Mouse (Mus musculus): ENCODE data around the gene Fra10ac1.

Fra10ac1 gene

GRCm38 (mm10) chr19:38223905-38224684 lies at the start of gene Fra10ac1:
Gene Fra10ac1 (minus strand): TSS chr19:38224156.
- DNase-seq (ENCODE audit: low spot score in 2 of 2) = peak; percentile 72 to 83

- no peak for DNase-seq (ENCODE audit: low spot score in 2 of 2)
These were observed 47.1 kb upstream of the Fra10ac1 start for GRCm38 (mm10) chr19:38271071-38271470.

GRCm38 (mm10) chr19:38267469-38267868 lies 43.5 kb upstream of the Fra10ac1 start:
- DNase-seq (ENCODE audit: low spot score in 2 of 2) = no peak

- DNase-seq (ENCODE audit: low spot score in 2 of 2) = no peak
These were observed 41.8 kb upstream of the Fra10ac1 start for GRCm38 (mm10) chr19:38265767-38266166.

- no peak for DNase-seq (ENCODE audit: low spot score in 2 of 2)
These were observed 40.8 kb upstream of the Fra10ac1 start, which contains the start of gene Lgi1 for GRCm38 (mm10) chr19:38264505-38265500. Gene Lgi1 (plus strand): TSS chr19:38264536.

GRCm38 (mm10) chr19:38263829-38264504 lies 40.0 kb upstream of the Fra10ac1 start:
- no peak for DNase-seq (ENCODE audit: low spot score in 2 of 2)

GRCm38 (mm10) chr19:38261351-38261750 lies 37.4 kb upstream of the Fra10ac1 start:
- no peak for DNase-seq (ENCODE audit: low spot score in 2 of 2)

GRCm38 (mm10) chr19:38260346-38260745 lies 36.4 kb upstream of the Fra10ac1 start:
- DNase-seq (ENCODE audit: low spot score in 2 of 2) = no peak

GRCm38 (mm10) chr19:38259436-38259835 lies 35.5 kb upstream of the Fra10ac1 start:
- DNase-seq (ENCODE audit: low spot score in 2 of 2) = no peak

- no peak for DNase-seq (ENCODE audit: low spot score in 2 of 2)
These were observed 34.7 kb upstream of the Fra10ac1 start for GRCm38 (mm10) chr19:38258651-38259065.

GRCm38 (mm10) chr19:38253796-38254195 lies 29.8 kb upstream of the Fra10ac1 start:
- DNase-seq (ENCODE audit: low spot score in 2 of 2) = peak in 1 of 2 experiments; percentile 16

- no peak for DNase-seq (ENCODE audit: low spot score in 2 of 2)
These were observed 25.7 kb upstream of the Fra10ac1 start for GRCm38 (mm10) chr19:38249627-38250026.

- DNase-seq (ENCODE audit: low spot score in 2 of 2) = no peak
These were observed 22.2 kb upstream of the Fra10ac1 start for GRCm38 (mm10) chr19:38246177-38246622.

GRCm38 (mm10) chr19:38245361-38246176 lies 21.6 kb upstream of the Fra10ac1 start:
- DNase-seq (ENCODE audit: low spot score in 2 of 2) = no peak

- DNase-seq (ENCODE audit: low spot score in 2 of 2) = no peak
These were observed 20.8 kb upstream of the Fra10ac1 start for GRCm38 (mm10) chr19:38244748-38245147.

GRCm38 (mm10) chr19:38242314-38242852 lies 18.4 kb upstream of the Fra10ac1 start:
- no peak for DNase-seq (ENCODE audit: low spot score in 2 of 2)

- DNase-seq (ENCODE audit: low spot score in 2 of 2) = no peak
These were observed 14.4 kb upstream of the Fra10ac1 start for GRCm38 (mm10) chr19:38238213-38238951.

- no peak for DNase-seq (ENCODE audit: low spot score in 2 of 2)
These were observed 13.9 kb upstream of the Fra10ac1 start for GRCm38 (mm10) chr19:38237834-38238212.

GRCm38 (mm10) chr19:38236526-38236925 lies 12.6 kb upstream of the Fra10ac1 start:
- no peak for DNase-seq (ENCODE audit: low spot score in 2 of 2)

GRCm38 (mm10) chr19:38232516-38232915 lies 8.6 kb upstream of the Fra10ac1 start:
- DNase-seq (ENCODE audit: low spot score in 2 of 2) = no peak

Data from spleen, postnatal 14 days (tissue).